Mouse (Mus musculus): Measurements from ENCODE around the gene Dnal4. TPM values are rescaled to one million over a fixed set of nuclear protein-coding genes. Genes with fewer than 3 reads are reported as not detected.
A peak's percentile ranks its signal among the peaks of the same experiment; 100 is the strongest.

Dnal4 gene
- total RNA-seq, 1 experiment from 2014 or later, result 8.3 TPM

DNA sequence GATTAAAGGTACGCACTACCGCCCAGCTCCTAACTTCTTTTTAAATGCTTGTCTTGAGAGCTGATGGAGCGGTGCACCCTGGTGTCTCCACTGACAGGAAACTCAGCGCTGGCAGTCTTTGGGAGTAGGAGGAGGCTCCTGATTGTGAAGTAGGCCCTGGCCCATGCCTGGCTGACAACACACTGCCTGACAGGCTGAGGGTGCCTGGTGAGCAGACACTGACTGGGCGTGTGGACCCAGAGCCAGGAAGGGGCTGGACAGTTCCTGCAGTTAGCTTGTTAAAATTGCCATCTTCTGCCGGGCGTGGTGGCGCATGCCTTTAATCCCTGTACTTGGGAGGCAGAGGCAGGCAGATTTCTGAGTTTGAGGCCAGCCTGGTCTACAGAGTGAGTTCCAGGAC is 27.4 kb downstream of the Dnal4 start:
- no peak for ATAC-seq (replicated peaks in 1 of 2; ENCODE audit: insufficient read depth in 1 of 2, low FRiP score in 2 of 2, low TSS enrichment in 1 of 2, low read depth in 1 of 2, poor library complexity in 2 of 2, severe bottlenecking in 2 of 2)

DNA sequence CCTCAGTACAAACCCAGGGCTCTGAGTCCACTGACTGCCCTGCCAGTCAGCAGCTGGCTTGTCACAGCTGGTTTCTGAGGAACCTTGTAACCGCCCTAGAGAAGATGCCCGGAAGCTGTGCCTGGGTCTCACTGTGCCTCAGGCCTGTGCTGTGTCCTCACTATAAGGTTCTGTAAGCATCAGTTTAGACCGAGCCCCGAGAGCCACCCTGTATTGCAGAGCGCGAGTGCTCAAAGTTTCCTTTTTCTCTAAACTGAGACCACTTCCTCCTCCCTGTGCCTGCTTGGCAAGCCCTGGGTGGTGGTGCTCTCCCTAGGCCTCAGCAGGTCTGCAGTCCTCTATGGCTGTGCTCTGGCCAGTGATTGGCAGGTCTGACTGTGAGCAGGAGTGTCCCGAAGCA is 28.5 kb downstream of the Dnal4 start:
- peak in 1 of 2 experiments; percentile 15; a peak in 2 of 4 replicates for ATAC-seq (replicated peaks in 1 of 2; ENCODE audit: insufficient read depth in 1 of 2, low FRiP score in 2 of 2, low TSS enrichment in 1 of 2, low read depth in 1 of 2, poor library complexity in 2 of 2, severe bottlenecking in 2 of 2)

DNA sequence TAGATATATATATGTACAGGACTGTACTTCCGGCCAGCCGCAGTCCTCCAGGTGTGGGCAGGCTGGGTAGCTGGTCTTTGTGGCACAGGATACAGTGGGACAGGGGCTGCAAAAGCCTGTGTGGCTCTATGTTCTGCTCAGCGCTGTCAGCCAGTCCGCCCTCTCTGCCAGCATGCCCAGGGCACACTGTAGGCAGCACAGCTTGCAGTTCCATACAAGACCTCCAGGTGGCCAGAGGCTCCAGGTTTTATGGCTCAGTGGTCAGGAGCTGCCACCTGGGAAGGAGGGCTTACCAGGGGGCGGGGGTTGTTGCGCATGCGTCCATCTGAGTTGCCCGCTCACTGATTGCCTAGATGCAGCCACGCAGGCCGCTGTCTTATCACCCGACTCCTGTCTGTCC is 29.7 kb downstream of the Dnal4 start:
- no peak; a peak in 1 of 4 replicates for ATAC-seq (replicated peaks in 1 of 2; ENCODE audit: insufficient read depth in 1 of 2, low FRiP score in 2 of 2, low TSS enrichment in 1 of 2, low read depth in 1 of 2, poor library complexity in 2 of 2, severe bottlenecking in 2 of 2)

GRCm38 (mm10) chr15:79745883-79746282 is 31.8 kb downstream of the Dnal4 start:
- no peak for ATAC-seq (replicated peaks in 1 of 2; ENCODE audit: insufficient read depth in 1 of 2, low FRiP score in 2 of 2, low TSS enrichment in 1 of 2, low read depth in 1 of 2, poor library complexity in 2 of 2, severe bottlenecking in 2 of 2)

- ATAC-seq (replicated peaks in 1 of 2; ENCODE audit: insufficient read depth in 1 of 2, low FRiP score in 2 of 2, low TSS enrichment in 1 of 2, low read depth in 1 of 2, poor library complexity in 2 of 2, severe bottlenecking in 2 of 2), result no peak
Observed at GRCm38 (mm10) chr15:79745312-79745711, 32.3 kb downstream of the Dnal4 start.

DNA sequence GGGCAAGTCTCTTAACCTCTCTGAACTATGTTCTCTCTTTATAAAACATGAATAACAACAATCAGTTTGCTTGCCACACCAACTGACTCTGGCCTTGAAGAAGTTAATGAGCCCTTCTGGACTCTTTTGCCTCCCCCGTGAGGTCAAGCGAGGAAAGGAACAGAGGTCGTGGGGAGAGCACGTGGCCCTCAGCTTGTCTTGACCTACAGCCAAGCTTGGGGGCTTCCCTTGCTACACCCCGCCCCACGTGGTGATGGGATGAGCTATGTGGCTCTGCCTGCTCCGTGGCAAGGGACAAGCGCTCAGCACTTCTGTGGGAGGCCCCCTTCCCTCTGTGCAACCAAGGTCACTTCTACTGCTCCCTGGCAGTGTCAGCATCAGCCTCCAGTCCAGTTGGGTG is 32.9 kb downstream of the Dnal4 start:
- no peak for ATAC-seq (replicated peaks in 1 of 2; ENCODE audit: insufficient read depth in 1 of 2, low FRiP score in 2 of 2, low TSS enrichment in 1 of 2, low read depth in 1 of 2, poor library complexity in 2 of 2, severe bottlenecking in 2 of 2)

DNA sequence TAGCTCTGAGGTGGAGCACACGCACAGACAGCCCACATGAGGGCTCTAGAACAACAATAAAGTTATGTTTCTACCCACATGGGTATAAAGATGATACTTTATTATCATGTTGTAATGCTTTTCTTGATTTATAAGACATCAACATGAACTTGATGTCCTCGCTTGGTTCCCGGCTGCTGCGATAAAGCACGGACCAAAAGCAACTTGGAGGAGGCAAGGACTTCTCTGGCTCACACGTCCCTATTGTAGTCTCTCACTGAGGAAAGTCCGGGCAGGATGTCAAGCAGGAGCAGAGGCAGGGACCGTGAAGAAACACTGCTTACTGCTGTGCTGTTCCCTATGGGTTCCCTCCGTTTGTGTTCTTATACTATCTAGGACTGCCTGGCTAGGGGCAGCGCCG is 33.6 kb downstream of the Dnal4 start:
- ATAC-seq (replicated peaks in 1 of 2; ENCODE audit: insufficient read depth in 1 of 2, low FRiP score in 2 of 2, low TSS enrichment in 1 of 2, low read depth in 1 of 2, poor library complexity in 2 of 2, severe bottlenecking in 2 of 2), result no peak

GRCm38 (mm10) chr15:79742706-79743023 is 35.0 kb downstream of the Dnal4 start:
- no peak for ATAC-seq (replicated peaks in 1 of 2; ENCODE audit: insufficient read depth in 1 of 2, low FRiP score in 2 of 2, low TSS enrichment in 1 of 2, low read depth in 1 of 2, poor library complexity in 2 of 2, severe bottlenecking in 2 of 2)

GRCm38 (mm10) chr15:79741921-79742705 is 35.5 kb downstream of the Dnal4 start, which contains the start of gene Sun2:
Sun2 (minus strand) TSS chr15:79742536.
- ATAC-seq (replicated peaks in 1 of 2; ENCODE audit: insufficient read depth in 1 of 2, low FRiP score in 2 of 2, low TSS enrichment in 1 of 2, low read depth in 1 of 2, poor library complexity in 2 of 2, severe bottlenecking in 2 of 2), result peak; percentile 52 to 54

GRCm38 (mm10) chr15:79741173-79741858 is 36.3 kb downstream of the Dnal4 start:
- ATAC-seq (replicated peaks in 1 of 2; ENCODE audit: insufficient read depth in 1 of 2, low FRiP score in 2 of 2, low TSS enrichment in 1 of 2, low read depth in 1 of 2, poor library complexity in 2 of 2, severe bottlenecking in 2 of 2), result peak; percentile 47 to 68

DNA sequence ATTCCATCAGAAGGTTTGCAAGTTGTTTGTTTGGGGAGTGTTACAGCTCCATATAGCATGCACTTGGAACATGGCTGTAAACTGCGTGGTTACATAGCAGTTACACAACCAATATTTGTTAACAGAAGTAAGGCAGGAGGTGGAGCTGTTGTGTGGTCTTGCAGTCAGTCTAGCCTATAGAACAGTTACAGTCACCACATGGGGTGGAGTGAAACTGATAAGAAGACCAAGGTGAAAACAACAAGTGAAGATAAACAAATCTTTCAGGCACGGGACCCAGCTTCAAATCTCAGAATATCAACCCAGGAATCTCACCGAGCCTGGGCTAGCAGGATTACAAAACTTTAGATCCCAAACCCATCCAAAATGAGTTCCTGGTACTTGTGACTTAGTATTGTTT is 36.9 kb downstream of the Dnal4 start:
- no peak; a peak in 1 of 4 replicates for ATAC-seq (replicated peaks in 1 of 2; ENCODE audit: insufficient read depth in 1 of 2, low FRiP score in 2 of 2, low TSS enrichment in 1 of 2, low read depth in 1 of 2, poor library complexity in 2 of 2, severe bottlenecking in 2 of 2)

- ATAC-seq (replicated peaks in 1 of 2; ENCODE audit: insufficient read depth in 1 of 2, low FRiP score in 2 of 2, low TSS enrichment in 1 of 2, low read depth in 1 of 2, poor library complexity in 2 of 2, severe bottlenecking in 2 of 2), result no peak
Observed at GRCm38 (mm10) chr15:79734311-79734710, 43.3 kb downstream of the Dnal4 start.

- ATAC-seq (replicated peaks in 1 of 2; ENCODE audit: insufficient read depth in 1 of 2, low FRiP score in 2 of 2, low TSS enrichment in 1 of 2, low read depth in 1 of 2, poor library complexity in 2 of 2, severe bottlenecking in 2 of 2), result peak; percentile 60 to 72; a peak in 2 of 4 replicates
Observed at GRCm38 (mm10) chr15:79733640-79734039, 44.0 kb downstream of the Dnal4 start.

DNA sequence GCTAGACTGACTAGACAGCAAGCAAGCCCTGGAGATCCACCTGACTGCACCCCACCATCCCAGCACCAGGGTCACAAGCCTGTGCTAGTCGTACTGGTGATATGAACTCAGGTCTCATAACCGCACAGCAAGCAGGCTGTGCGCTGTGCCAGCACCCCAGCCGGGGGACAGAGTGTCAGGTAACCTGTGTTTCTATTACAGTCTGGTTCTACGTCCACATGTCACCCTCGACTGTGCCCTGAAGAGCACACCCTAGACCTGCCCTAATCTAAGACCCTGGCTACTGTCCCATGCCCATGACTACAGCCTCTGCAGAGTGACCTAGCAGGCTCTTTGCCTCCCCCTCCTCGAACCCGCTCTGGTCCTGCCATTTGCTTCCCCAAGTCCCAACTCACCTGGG is 44.5 kb downstream of the Dnal4 start:
- no peak for ATAC-seq (replicated peaks in 1 of 2; ENCODE audit: insufficient read depth in 1 of 2, low FRiP score in 2 of 2, low TSS enrichment in 1 of 2, low read depth in 1 of 2, poor library complexity in 2 of 2, severe bottlenecking in 2 of 2)

DNA sequence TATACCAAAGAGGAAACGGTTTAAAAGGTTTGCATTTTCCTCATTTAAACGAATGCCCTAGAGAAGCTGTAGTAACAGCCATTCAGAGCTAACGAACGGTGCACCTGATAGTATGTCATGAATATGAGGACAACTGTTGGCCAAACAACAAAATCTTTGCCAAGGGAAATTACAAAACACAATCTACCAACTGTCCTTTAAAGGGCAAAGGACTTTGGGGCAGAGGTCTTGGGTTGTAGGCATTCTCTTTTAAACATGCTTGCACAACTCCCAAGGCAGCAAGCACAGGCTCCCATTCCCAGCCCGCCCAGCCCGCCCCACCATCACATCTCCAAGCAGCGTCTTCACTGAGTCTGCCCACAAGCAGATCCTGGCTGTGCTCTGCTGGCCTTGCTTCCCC is 46.1 kb downstream of the Dnal4 start:
- ATAC-seq (replicated peaks in 1 of 2; ENCODE audit: insufficient read depth in 1 of 2, low FRiP score in 2 of 2, low TSS enrichment in 1 of 2, low read depth in 1 of 2, poor library complexity in 2 of 2, severe bottlenecking in 2 of 2), result no peak

- ATAC-seq (replicated peaks in 1 of 2; ENCODE audit: insufficient read depth in 1 of 2, low FRiP score in 2 of 2, low TSS enrichment in 1 of 2, low read depth in 1 of 2, poor library complexity in 2 of 2, severe bottlenecking in 2 of 2), result no peak
Observed at GRCm38 (mm10) chr15:79728731-79729388, 48.8 kb downstream of the Dnal4 start.

DNA sequence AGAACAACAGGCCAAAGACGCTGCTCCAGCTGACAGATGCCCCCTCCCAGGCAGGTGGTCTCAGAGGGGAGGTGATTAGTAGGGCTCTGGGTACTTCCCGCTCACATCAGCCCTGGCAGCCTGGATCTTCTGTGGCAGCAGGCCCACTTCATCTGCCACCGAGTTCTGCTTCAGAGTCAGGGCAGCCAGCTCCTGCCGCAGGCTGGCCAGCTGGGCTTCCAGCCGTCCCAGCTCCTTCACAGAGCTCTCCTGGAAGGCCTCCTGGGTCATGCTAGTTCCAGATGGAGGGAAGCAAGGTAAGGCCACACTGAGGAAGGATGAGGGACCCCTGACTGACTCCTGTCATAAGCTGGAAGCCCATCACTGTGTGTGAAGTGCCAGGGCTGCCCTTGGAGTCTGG is 49.3 kb downstream of the Dnal4 start:
- no peak for ATAC-seq (replicated peaks in 1 of 2; ENCODE audit: insufficient read depth in 1 of 2, low FRiP score in 2 of 2, low TSS enrichment in 1 of 2, low read depth in 1 of 2, poor library complexity in 2 of 2, severe bottlenecking in 2 of 2)

DNA sequence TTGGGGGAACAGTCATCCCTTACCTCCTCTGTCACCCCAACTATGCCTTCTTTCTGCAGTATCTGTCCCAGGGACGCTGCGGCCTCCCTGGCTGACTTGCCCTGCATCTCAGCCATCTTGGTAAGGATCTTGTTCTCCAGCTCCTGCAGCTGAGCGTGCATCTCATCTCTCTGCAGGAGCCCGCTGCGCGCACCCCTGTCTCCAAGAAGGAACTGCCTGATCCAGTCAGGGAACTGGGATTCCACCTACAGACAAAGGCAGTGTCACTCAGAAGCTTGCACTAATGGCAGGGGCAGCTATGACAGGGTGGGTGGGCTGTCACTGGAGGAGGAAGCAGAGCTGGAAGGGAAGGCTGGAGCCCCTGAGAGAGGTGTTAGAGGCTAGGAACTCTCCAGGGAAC is 49.8 kb downstream of the Dnal4 start:
- no peak for ATAC-seq (replicated peaks in 1 of 2; ENCODE audit: insufficient read depth in 1 of 2, low FRiP score in 2 of 2, low TSS enrichment in 1 of 2, low read depth in 1 of 2, poor library complexity in 2 of 2, severe bottlenecking in 2 of 2)

Data from hematopoietic stem cell, adult 5-6 weeks (primary cell).